Mouse (Mus musculus) MN1 (cell line): ENCODE measurements around the gene Evi2a.

Source experiments
- DNase-seq: peaks from one replicate; pipeline ENCODE4 v3.0.0-alpha.2; 2016; ENCODE audit warnings: low spot score

Evi2a gene

DNA sequence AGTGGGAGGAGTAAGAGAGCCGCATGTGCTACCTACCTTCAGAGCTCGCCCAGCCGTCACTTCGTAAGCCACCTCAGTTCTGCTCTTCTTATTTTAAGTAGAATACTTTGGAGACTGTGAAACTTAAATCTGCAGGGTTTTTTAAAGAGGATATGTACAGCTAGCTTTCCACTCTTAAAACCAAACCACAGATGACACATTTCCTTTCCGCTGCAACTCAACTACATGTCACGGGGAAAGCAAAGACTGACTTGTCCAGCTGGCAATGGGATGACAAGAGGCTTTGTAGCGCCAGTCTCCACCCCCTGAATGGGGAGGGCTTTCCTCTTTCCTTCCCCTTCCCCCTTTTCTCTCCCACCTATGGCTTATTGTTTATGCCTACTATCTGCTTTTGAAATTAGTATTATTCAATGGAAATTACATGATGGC, at the start of gene Evi2a, which contains the start of gene Evi2:
Evi2a (minus strand) TSS at position 277 of the 429 bp plus-strand sequence.
Evi2 (minus strand) TSS at position 257 of the 429 bp plus-strand sequence.
- no peak for DNase-seq

DNA sequence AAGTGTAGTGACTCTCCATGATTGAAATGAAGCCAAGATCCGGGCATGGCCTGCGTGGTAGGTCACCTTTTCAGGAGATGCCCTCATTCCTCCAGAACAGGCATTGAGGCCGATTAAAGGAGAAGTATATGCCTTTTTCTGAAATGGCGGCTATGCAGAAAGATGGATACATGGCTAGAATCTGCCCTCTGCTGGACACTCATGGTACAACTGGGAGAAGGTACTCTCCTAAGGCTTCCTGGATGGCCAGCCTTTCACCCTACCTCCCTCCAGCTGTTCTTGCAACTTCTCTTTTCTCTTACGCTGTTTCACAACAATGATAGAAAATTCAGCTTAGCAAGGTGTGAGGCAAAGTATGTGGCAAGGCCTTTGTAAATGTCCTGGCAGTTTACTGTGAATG, 47.3 kb upstream of the Evi2a start:
- peak; percentile 55 for DNase-seq

DNA sequence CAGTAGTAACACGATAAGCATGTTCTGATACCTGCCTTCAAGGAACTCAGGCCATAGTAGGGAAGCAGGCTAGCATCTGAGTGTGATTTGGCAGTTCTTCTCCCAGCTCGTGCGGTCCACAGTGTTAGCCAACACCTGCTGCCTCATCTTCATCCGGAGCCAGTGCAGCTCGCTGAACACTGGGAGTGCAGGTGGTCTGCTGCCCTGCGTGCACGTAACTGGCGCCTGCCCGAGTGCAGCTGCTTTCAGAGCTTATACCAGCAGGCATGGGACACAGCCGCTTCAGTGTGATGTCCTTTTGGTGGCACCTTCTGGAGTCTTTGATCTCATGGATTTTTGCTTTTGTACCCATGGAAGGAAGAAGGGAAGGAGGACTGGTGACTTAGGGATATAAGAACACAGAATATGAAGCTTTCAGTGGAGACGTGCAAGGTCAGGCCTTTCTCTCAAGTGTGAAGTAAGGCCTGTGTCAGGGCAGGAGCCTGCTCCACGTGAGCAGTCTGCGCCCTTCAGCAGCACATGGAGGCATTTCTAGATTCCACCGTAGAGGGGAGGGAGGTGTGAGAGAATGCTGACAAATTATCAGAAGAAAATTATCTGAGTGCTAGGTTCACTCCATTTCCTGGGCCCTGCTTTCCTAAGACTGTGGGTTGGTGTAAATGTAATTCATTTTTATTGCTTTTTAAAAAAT, 45.1 kb upstream of the Evi2a start:
- DNase-seq = no peak

DNA sequence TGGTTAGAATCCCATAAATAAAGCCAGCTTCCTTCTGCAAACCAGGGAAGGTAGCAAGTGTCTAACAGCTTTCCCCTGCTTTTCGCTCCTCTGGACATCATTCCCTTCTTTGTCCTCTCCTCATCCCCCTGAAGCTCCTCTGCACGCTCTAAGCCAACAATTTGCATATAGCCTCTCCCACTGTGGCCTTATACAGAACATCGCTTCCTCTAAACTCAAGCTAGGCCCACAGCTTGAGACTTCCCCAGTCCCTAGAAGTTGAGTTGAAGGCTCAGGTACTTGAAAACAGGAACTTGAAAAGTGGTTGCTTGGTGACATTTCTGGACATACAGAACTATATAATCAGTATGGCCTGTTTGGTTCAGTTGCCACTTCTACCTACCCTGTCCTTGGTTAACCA, 43.4 kb upstream of the Evi2a start:
- no peak for DNase-seq

DNA sequence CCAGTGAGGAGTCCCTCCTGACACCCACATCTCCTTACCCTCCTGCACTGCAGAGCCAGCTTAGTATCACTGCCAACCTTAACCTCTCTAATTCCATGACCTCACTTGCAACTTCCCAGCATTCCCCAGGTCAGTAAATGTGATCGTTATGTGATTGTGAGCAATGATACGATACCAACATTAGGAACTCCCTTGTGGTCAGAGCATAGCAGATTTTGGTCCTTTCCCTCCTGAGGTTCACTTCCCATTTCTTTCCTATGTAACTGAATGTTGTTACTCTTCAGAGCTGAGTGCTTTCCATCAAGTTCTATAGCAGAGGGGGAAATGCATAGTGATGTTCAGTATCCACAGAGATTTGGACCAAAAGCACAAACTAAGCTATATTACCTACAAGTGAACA, 39.9 kb upstream of the Evi2a start:
- no peak for DNase-seq

DNA sequence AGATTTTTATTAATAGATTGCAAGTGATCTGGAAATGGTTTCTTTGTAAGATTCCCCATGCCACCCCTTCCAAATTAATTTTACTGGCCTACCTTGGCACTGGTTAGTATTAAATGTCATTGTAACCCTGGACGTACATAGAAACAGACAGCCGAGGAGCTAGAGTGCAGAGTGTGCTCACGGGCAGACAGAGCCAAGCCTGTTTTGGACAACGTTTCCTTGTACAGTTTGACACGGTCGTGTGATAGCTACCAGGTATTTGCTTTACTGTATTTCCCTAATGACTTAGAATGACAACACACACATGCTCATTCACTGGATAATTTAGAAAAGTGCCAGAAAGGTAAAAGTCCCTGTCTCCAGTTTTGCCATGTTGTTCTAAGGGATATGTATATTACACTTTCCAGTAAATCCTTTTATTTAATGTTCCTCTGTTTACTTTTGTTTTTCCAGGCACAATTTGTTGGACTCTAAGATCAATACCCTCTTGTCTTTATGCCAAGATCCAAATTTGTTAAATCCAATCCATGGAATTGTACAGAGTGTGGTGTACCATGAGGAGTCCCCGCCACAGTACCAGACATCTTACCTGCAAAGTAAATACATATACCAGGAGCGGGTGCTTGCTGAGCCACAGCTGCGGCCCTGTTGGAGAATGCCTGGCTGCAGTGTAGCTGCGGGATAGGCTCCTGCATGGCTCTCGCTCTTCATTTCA, 37.9 kb upstream of the Evi2a start:
- no peak for DNase-seq

DNA sequence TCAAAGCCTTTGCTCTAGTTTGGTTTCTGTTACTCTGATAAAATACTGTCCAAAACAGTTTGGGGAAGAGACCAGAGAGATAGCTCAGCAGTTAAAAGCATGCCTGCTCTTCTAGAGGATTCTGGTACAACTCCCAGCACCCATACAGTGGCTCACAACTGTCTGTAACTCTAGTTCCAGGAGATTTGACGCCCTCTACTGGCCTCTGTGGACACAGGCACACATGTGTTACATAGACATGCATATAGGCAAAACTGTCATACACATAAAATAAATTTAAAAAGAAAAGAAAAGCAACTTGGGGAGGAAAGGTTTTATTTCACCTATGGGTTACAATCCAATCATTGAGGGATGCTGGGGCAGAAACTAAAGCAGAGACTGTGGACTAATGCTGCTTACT, 36.5 kb upstream of the Evi2a start:
- DNase-seq = no peak

DNA sequence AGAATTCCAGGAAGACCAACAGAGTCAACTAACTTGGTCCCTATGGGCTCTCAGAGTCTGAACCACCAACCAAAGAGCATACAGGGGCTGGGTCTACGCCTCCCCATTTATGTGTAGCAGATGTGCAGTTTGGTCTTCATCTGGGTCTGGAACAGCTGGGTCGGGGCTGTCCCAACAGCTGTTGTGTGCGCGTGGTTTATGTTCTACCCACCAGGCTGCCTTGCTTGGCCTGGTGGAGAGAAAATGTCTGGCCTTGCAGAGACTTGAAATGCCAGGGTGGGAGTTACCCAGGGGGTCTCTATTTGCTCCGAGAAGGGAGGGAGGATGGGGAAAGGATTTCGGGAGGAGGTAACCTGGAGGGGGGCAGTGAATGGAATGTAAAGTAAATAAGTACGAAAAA, 33.1 kb upstream of the Evi2a start:
- DNase-seq = no peak

DNA sequence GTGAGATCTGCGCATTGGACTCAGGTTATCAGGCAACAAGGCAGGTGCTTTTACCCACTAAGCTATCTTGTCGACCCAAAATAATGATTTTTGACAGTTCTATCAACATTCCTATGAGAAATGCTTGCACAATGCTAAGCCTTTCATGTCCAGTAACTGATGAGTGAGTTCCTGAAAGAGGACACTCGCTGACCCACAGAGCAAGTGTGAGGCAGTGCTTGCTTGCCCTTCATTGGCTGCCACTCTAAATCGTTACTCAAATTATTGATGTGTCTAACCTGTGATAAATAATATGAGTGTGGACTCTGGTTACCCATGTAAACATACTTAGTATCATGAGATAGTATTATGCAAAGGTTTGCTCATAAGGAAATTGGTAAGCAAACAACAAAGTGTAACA, 30.1 kb upstream of the Evi2a start:
- no peak for DNase-seq

DNA sequence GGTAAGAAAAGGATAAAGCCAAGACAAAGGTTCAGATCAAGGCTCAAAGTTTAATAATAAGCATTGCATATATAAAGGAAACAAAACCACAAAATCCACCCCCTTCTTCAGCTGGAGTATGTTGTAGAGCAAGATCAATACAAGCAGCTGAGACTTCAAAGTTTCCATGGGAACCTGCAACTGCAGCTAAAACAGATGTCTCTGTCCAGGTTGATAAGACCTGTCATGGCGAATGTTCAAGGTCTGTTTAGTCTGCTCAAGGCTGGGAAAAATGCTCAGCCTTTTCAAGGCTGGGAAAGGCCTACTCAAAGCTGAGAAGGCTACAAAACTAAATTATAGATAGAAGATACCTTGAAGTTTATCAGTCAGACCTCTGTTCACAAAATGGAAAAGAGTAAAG, 22.2 kb upstream of the Evi2a start:
- DNase-seq = peak; percentile 5

DNA sequence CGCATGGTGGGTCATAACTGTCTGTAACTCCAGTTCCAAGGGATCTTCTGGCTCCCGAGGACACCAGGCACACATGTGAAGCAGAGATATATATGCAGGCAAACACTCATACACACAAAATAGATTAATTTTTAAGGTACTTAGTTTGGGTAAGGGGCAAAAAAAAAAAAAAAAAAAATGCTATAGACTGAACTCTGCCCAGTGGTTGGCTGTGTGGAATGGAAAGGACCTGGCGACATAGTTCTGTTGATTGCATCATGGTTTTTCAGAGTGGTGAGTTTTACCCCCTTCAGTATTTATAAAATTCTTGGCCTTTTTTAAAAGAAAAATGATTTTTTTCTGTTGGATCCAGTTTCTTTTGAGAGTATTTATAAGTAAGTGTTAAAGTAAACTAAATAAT, 5.9 kb upstream of the Evi2a start:
- DNase-seq = no peak

DNA sequence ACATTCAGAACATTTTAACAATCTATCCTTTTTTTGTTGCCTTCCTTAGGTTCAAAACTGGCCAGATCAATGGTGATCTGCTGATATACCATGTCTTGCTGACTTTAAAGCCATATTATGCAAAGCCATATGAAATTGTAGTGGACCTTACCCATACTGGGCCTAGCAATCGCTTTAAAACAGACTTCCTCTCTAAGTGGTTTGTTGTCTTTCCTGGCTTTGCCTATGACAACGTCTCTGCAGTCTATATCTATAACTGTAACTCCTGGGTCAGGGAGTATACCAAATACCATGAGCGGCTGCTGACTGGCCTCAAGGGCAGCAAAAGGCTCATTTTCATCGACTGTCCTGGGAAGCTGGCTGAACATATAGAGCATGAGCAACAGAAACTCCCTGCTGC, 5.1 kb upstream of the Evi2a start:
- DNase-seq = no peak

DNA sequence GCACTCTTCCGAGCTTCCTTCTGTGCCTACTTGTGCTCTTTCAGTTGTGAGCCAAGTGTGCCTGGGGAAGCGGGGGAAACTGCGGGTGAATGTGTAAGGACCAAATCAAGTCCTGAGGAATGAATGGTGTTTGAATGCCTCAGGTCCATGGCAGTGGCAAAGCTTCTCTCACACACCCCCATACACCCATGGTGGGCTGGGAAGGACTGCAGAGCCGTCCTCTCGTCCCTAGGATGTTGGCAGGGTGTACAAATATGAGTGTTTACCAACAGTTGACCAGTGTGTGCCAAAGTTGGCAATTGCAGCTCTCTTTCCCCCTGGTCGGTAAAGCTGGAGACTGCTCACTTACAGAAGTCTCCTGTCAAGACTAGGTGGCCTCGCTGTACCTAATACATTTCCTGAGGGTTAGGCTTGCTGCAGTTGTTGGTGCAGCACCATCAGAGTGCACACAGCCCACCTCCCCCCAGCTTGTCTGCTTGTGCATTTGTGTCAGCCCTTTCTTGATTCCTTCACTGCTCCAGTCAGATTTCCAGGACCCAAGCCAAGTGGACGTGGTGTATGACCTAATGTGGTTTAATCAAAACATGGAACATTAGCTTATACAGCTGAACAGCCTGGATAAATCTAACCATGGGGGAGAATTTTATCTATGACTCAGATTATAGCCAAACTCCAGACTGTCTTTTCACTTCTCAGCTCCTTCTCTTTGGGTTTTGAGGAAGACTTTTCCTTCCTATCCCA, 3.7 kb upstream of the Evi2a start:
- peak; percentile 31 for DNase-seq

DNA sequence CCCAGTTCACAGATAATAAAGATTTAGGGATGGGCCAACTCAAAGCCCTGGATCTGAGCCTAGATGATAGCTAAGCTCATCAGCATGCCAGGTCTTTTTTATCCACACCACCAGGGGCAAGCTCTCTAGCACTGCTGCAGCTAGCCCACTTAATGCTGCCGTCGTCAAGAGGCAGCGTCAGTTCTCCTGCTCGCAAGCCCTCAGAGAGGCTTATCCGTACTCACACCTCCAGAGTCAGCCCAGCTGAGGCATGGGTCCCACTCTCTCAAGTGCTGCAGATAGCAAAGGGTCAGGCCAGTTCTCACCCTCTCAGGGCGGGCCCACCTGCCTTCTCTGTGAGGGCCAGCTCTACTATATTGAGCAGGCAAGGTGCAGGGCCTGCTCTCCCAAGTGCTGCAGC, 2.9 kb upstream of the Evi2a start:
- no peak for DNase-seq

DNA sequence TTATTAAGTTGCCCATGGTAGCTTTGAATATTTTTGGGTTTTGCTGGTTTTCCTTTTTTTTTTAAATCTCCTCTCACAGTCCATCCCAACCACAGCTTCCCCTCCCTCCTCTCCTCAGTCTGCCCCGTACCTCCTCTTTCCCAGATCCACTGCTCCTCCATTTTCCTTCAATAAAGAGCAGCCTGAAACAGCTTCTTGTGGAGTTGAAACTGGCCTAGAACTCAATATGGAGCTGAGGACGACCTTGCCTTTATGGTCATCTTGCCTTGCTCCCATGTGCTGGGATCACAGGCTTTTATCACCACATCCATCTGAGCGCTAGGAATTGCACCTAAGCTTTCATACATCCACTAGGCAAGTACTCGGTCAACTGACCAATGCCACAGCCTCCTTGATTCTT, 1.1 kb upstream of the Evi2a start:
- DNase-seq = no peak

DNA sequence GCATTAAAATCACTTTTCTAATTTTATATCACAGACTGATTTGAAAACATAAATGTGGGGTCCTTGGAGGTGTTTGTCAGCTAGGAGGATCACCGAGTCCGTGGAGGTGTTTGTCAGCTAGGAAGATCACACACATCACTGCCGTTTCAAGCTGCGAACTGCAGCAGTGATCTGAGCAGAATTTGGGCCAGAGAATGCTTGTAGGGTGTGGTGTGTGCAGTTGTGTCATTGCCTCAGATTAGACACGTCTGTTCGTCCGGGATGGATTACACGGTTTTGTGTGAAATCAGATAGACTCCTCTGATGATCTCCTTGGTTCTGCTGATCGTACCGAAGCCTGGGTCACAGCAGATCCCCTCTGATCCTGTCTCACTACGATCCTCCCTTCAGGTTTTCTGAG, 365 bp upstream of the Evi2a start:
- DNase-seq = no peak

DNA sequence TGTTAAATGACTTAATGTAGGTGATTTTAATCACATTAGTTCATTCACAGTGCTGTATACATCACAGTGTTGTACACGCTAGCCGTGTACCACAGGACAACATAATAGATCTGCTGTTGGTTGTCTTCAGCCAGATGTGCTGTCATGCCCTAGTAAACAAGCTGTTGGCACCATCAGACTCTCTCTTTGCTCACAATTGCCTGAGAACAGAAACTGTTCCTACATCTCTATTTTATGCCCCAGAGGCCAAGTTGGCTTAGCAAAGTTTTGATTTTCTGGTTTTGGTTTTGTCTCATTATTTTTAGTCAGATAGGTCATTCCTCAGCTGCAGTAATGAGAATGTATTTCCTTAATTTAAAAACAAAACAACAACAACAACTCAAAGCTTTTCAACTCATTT, 673 bp downstream of the Evi2a start:
- DNase-seq = no peak

DNA sequence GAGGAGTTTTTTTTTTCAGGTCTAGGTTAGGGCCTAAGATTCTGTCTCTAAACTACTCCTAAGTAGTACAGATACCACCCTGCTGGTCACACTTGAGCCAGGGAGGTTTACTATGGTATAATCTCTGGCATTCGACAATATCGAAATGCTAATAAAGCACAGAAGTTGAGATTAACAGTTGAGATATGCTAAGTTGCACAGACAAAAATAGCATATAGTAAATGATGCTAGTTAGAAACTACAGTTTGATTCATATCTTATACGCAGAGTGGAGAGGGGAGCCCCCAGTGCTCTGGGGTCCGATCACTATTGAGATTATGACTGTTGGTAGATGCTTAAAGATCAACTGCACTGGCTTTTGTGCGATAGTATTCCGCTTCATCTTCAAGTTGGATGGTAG, 1.2 kb downstream of the Evi2a start:
- DNase-seq = no peak

DNA sequence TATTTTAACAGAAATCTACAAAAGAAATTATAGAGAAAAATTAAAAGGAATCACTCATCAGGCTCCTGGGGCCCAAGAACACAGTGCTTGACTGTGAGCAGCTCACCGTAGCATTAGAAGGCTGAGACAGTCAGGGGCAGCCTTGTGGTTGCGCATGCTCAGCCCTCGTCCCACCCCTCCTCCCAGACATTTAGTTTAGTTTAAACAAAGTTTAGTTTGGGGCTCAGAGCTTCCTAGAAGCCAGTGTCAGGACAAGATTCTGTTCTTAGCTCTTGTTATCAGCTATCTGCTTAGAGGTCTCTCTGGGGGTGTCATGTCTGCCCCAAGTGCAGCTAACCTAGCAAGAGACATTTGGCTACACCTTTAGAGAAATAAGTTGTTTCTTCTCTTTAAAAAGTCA, 1.8 kb downstream of the Evi2a start:
- DNase-seq = no peak

DNA sequence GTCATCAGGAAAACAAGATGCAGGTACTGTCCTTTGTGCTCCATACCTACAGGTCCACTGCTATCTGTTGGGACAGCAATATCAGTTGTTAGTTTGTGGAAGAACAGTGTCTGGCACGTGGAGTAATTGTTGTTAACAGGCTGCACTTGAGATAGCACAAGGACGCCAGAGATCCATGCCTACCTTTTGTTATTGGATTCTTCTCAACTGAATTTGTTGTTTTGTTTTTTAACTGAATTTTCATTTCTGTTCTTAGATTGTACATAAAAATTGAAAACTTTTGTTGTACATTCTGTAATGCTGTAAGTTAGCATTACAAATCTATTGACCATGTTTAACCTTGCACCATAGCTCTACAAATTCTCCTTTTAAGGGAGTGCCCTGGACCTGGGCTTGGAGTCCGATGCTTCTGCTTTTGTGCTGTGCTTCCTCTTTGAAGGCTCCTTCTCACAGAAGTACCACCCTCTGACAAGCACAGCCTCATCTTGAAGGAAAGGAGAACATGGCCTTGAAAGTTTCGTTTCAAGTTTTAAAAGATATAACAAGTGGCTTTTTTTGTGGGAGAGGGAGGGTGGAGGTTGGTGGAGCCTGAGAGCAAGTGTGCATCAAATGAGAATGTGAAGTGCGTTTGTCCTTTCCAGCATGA, 2.5 kb downstream of the Evi2a start:
- no peak for DNase-seq

DNA sequence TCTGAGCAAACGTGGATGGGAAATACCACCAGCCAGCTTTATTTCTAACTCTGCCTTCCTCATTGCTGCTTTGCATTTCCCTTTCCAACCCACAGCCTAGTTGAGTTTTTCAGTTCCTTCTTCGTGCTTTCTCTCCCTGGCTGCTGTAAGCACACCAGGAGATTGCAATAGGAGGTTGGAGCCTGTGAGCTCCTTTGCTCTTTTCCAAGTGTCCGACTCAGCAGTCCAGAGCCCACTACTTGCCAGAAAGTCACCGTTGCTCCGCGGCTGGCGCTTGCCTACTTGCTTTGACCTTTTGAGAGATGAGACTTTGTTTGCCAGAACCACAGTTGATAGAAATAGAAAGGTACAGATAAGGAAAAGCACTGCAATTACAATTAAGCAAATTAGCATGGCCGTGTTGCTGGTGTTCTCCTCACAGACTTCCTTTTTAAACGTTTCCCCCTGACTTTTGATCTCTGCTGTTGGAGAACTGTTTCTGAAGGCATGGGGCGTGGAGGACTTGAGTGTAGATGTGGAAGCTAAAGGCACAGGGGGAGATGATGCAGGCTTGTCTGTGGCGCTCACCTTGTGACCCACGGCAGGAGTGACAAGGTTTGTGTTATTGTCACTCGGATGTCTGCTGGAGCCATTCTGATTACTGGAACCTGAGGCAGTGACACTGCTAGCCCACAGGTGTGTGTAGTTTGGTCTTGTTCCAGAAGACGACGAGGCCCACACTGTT, 3.2 kb downstream of the Evi2a start:
- peak; percentile 7 for DNase-seq

DNA sequence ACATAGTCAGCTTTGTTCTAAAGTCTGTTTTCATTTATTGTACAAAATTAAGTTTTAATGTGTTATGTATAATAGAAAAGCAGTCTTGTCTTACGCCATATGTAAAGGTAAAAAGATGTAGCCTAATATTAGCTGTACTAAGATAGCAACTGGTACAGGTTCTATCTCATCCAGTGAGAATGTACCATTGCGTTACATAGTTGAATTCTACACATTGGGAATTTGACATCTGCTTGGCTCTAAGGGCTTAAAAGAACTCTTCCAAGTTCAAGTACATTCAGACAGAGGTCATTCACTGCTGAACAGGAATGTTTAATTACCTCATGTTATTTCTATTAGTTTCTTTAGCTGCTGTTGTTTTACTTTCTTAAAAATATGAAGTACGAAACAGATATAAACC, 3.9 kb downstream of the Evi2a start:
- no peak for DNase-seq
